Mouse (Mus musculus): Measurements from ENCODE around the gene Inppl1. TPM values are rescaled to one million over a fixed set of nuclear protein-coding genes. Genes with fewer than 3 reads are reported as not detected.

Inppl1 gene
- polyA plus RNA-seq, 1 experiment: 116 TPM

GRCm38 (mm10) chr7:101858362-101858761 is 20.3 kb upstream of the Inppl1 start:
- no peak for TF ChIP-seq MYOG (IDR thresholded peaks at IDR 0.05; ENCODE audit: control insufficient read depth, extremely low read depth, insufficient read length)
- no peak overlapping the region for H3K4me3 ChIP-seq (ENCODE audit: insufficient read depth, poor library complexity, severe bottlenecking)
- no peaks in the 10 kb centered on the region for H3K36me3 ChIP-seq (ENCODE audit: control insufficient read depth, insufficient read depth)
- H3K27me3 ChIP-seq (ENCODE audit: control insufficient read depth, insufficient read depth, insufficient read length): no peaks in the 10 kb centered on the region
- no peaks in the 10 kb centered on the region for H3K79me3 ChIP-seq (ENCODE audit: low read depth)
- H3K79me2 ChIP-seq (ENCODE audit: control insufficient read depth, insufficient read depth): no peaks in the 10 kb centered on the region
- no peak overlapping the region for H3ac ChIP-seq (ENCODE audit: control insufficient read depth, insufficient read length, low read depth)

- no peaks in the 10 kb centered on the region for H3K79me2 ChIP-seq (ENCODE audit: control insufficient read depth, insufficient read depth)
- no peak within 1 kb of the TSS for H3ac ChIP-seq (ENCODE audit: control insufficient read depth, insufficient read length, low read depth)
- TF ChIP-seq MYOD1 (IDR thresholded peaks at IDR 0.05; ENCODE audit: control insufficient read depth, insufficient read length, low read depth) (no peak), MAX (IDR thresholded peaks at IDR 0.05) (no peak), MYOG (IDR thresholded peaks at IDR 0.05; ENCODE audit: control insufficient read depth, extremely low read depth, insufficient read length) (no peak), CEBPB (IDR thresholded peaks at IDR 0.05; ENCODE audit: low read depth) (no peak), USF1 (IDR thresholded peaks at IDR 0.05; ENCODE audit: low read depth) (no peak), FOSL1 (IDR thresholded peaks at IDR 0.05; ENCODE audit: insufficient read depth, low read length, poor library complexity, severe bottlenecking) (no peak), CTCF (IDR thresholded peaks at IDR 0.05; ENCODE audit: control insufficient read depth, insufficient read depth, insufficient read length) (no peak)
- no peak within 1 kb of the TSS for H3K4me3 ChIP-seq (ENCODE audit: insufficient read depth, poor library complexity, severe bottlenecking)
- H3K36me3 ChIP-seq (ENCODE audit: control insufficient read depth, insufficient read depth): no peaks in the 10 kb centered on the region
- H3K79me3 ChIP-seq (ENCODE audit: low read depth): no peaks in the 10 kb centered on the region
- H3K27me3 ChIP-seq (ENCODE audit: control insufficient read depth, insufficient read depth, insufficient read length): no peaks in the 10 kb centered on the region
These were observed 19.1 kb upstream of the Inppl1 start, which contains the start of gene Folr2 for GRCm38 (mm10) chr7:101857094-101857493. TSS of gene Folr2 (minus strand) at chr7:101857194.

- Histone ChIP-seq H3K4me3 (ENCODE audit: insufficient read depth, poor library complexity, severe bottlenecking) (no peak overlapping the region), H3ac (ENCODE audit: control insufficient read depth, insufficient read length, low read depth) (no peak overlapping the region), H3K36me3 (ENCODE audit: control insufficient read depth, insufficient read depth) (no peaks in the 10 kb centered on the region), H3K79me3 (ENCODE audit: low read depth) (no peaks in the 10 kb centered on the region), H3K79me2 (ENCODE audit: control insufficient read depth, insufficient read depth) (no peaks in the 10 kb centered on the region), H3K27me3 (ENCODE audit: control insufficient read depth, insufficient read depth, insufficient read length) (no peaks in the 10 kb centered on the region)
- TF ChIP-seq FOSL1 (IDR thresholded peaks at IDR 0.05; ENCODE audit: insufficient read depth, low read length, poor library complexity, severe bottlenecking) (no peak), MAX (IDR thresholded peaks at IDR 0.05) (no peak), USF1 (IDR thresholded peaks at IDR 0.05; ENCODE audit: low read depth) (no peak), CEBPB (IDR thresholded peaks at IDR 0.05; ENCODE audit: low read depth) (no peak), MYOG (IDR thresholded peaks at IDR 0.05; ENCODE audit: control insufficient read depth, extremely low read depth, insufficient read length) (no peak), MYOD1 (IDR thresholded peaks at IDR 0.05; ENCODE audit: control insufficient read depth, insufficient read length, low read depth) (no peak), CTCF (IDR thresholded peaks at IDR 0.05; ENCODE audit: control insufficient read depth, insufficient read depth, insufficient read length) (no peak)
These were observed 15.8 kb upstream of the Inppl1 start for GRCm38 (mm10) chr7:101853816-101854215.

GRCm38 (mm10) chr7:101852846-101853245 is 14.8 kb upstream of the Inppl1 start:
- no peak overlapping the region for H3ac ChIP-seq (ENCODE audit: control insufficient read depth, insufficient read length, low read depth)
- TF ChIP-seq MAX (IDR thresholded peaks at IDR 0.05) (no peak), MYOG (IDR thresholded peaks at IDR 0.05; ENCODE audit: control insufficient read depth, extremely low read depth, insufficient read length) (no peak), USF1 (IDR thresholded peaks at IDR 0.05; ENCODE audit: low read depth) (no peak), CEBPB (IDR thresholded peaks at IDR 0.05; ENCODE audit: low read depth) (no peak), FOSL1 (IDR thresholded peaks at IDR 0.05; ENCODE audit: insufficient read depth, low read length, poor library complexity, severe bottlenecking) (no peak), CTCF (IDR thresholded peaks at IDR 0.05; ENCODE audit: control insufficient read depth, insufficient read depth, insufficient read length) (no peak), MYOD1 (IDR thresholded peaks at IDR 0.05; ENCODE audit: control insufficient read depth, insufficient read length, low read depth) (no peak)

GRCm38 (mm10) chr7:101851689-101852088 is 13.7 kb upstream of the Inppl1 start:
- Histone ChIP-seq H3K4me3 (ENCODE audit: insufficient read depth, poor library complexity, severe bottlenecking) (no peak overlapping the region), H3ac (ENCODE audit: control insufficient read depth, insufficient read length, low read depth) (no peak overlapping the region), H3K79me2 (ENCODE audit: control insufficient read depth, insufficient read depth) (no peaks in the 10 kb centered on the region), H3K36me3 (ENCODE audit: control insufficient read depth, insufficient read depth) (no peaks in the 10 kb centered on the region), H3K79me3 (ENCODE audit: low read depth) (no peaks in the 10 kb centered on the region), H3K27me3 (ENCODE audit: control insufficient read depth, insufficient read depth, insufficient read length) (no peaks in the 10 kb centered on the region)
- no peak for TF ChIP-seq MYOD1 (IDR thresholded peaks at IDR 0.05; ENCODE audit: control insufficient read depth, insufficient read length, low read depth)
- no peak for TF ChIP-seq USF1 (IDR thresholded peaks at IDR 0.05; ENCODE audit: low read depth)
- TF ChIP-seq MAX (IDR thresholded peaks at IDR 0.05): no peak
- TF ChIP-seq FOSL1 (IDR thresholded peaks at IDR 0.05; ENCODE audit: insufficient read depth, low read length, poor library complexity, severe bottlenecking): no peak
- no peak for TF ChIP-seq MYOG (IDR thresholded peaks at IDR 0.05; ENCODE audit: control insufficient read depth, extremely low read depth, insufficient read length)
- TF ChIP-seq CTCF (IDR thresholded peaks at IDR 0.05; ENCODE audit: control insufficient read depth, insufficient read depth, insufficient read length): no peak
- no peak for TF ChIP-seq CEBPB (IDR thresholded peaks at IDR 0.05; ENCODE audit: low read depth)

More at GRCm38 (mm10) chr7:101852846-101853245, 14.8 kb upstream of the Inppl1 start:
- no peaks in the 10 kb centered on the region for H3K27me3 ChIP-seq (ENCODE audit: control insufficient read depth, insufficient read depth, insufficient read length)
- H3K79me2 ChIP-seq (ENCODE audit: control insufficient read depth, insufficient read depth): no peaks in the 10 kb centered on the region
- H3K36me3 ChIP-seq (ENCODE audit: control insufficient read depth, insufficient read depth): no peaks in the 10 kb centered on the region
- H3K79me3 ChIP-seq (ENCODE audit: low read depth): no peaks in the 10 kb centered on the region
- H3K4me3 ChIP-seq (ENCODE audit: insufficient read depth, poor library complexity, severe bottlenecking): no peak overlapping the region

- Histone ChIP-seq H3K79me2 (ENCODE audit: control insufficient read depth, insufficient read depth) (no peaks in the 10 kb centered on the region), H3K36me3 (ENCODE audit: control insufficient read depth, insufficient read depth) (no peaks in the 10 kb centered on the region), H3K27me3 (ENCODE audit: control insufficient read depth, insufficient read depth, insufficient read length) (no peaks in the 10 kb centered on the region), H3ac (ENCODE audit: control insufficient read depth, insufficient read length, low read depth) (no peak overlapping the region), H3K79me3 (ENCODE audit: low read depth) (no peaks in the 10 kb centered on the region), H3K4me3 (ENCODE audit: insufficient read depth, poor library complexity, severe bottlenecking) (no peak overlapping the region)
- no peak for TF ChIP-seq CEBPB (IDR thresholded peaks at IDR 0.05; ENCODE audit: low read depth)
- TF ChIP-seq USF1 (IDR thresholded peaks at IDR 0.05; ENCODE audit: low read depth): no peak
- no peak for TF ChIP-seq MAX (IDR thresholded peaks at IDR 0.05)
These were observed 9.9 kb upstream of the Inppl1 start for GRCm38 (mm10) chr7:101847934-101848333.
